ENCODE assay signal across 8 mouse cellular contexts in genomic region chr9:122571402-122572059, GRCm38 (mm10).
A peak's percentile ranks its signal among the peaks of the same experiment; 100 is the strongest.
DNase-seq lines count a peak whose midpoint lies in the region; ATAC-seq and TF ChIP-seq lines count a peak whose summit lies in the region.

No protein-coding gene starts in this region.

- under 1% methylated on average over 37 of the region's 37 CpGs for WGBS in lung, postnatal 0 days
- under 1% methylated on average over 37 of the region's 37 CpGs for WGBS in neural tube, embryonic 13.5 days

- peak overlapping the region; percentile 78 for H3K4me2 ChIP-seq in lung, postnatal 0 days (replicated peaks; ENCODE audit: low read depth, low read length)
- peak overlapping the region; percentile 71 for H3K4me2 ChIP-seq in neural tube, embryonic 13.5 days

- ATAC-seq in lung, postnatal 0 days: no peak
- ATAC-seq in neural tube, embryonic 13.5 days (ENCODE audit: low read depth): 0 out of 2 replicates have a peak, but pooled peaks have one; percentile 3

- TF ChIP-seq EP300 in lung, postnatal 0 days (IDR thresholded peaks at IDR 0.05): no peak

- no peak overlapping the region for H3K9ac ChIP-seq in lung, postnatal 0 days (replicated peaks; ENCODE audit: low read depth)
- H3K9ac ChIP-seq in neural tube, embryonic 13.5 days: peak overlapping the region; percentile 81

- TF ChIP-seq CTCF in lung, postnatal 0 days (IDR thresholded peaks at IDR 0.05): no peak

- H3K36me3 ChIP-seq in lung, postnatal 0 days (ENCODE audit: insufficient read depth, low read length): no peaks in the 10 kb centered on the region
- no peaks in the 10 kb centered on the region for H3K36me3 ChIP-seq in neural tube, embryonic 13.5 days

- DNase-seq in adrenal gland, postnatal 14 days: peak; percentile 9
- DNase-seq in adrenal gland, postnatal 36 days: no peak
- no peak for DNase-seq in lung, postnatal 0 days (ENCODE audit: low spot score)
- no peak for DNase-seq in lung, postnatal 14 days
- peak; percentile 37 to 50 for DNase-seq in layer of hippocampus, postnatal 10 days (ENCODE audit: low spot score in 2 of 2)
- no peak for DNase-seq in cerebellum, adult 9-11 months
- DNase-seq in cerebellum, adult 9-10 months: no peak

- H3K4me1 ChIP-seq in lung, postnatal 0 days (ENCODE audit: insufficient read depth, low read depth, low read length): peaks cover 11% of the 10 kb centered on the region
- peaks cover 51% of the 10 kb centered on the region for H3K4me1 ChIP-seq in neural tube, embryonic 13.5 days (replicated peaks)

- no peak overlapping the region for H3K27ac ChIP-seq in lung, postnatal 0 days (ENCODE audit: low read length)
- peak overlapping the region; percentile 86 for H3K27ac ChIP-seq in neural tube, embryonic 13.5 days (replicated peaks)

- H3K4me3 ChIP-seq in lung, postnatal 0 days (ENCODE audit: low read depth, low read length): peak overlapping the region; percentile 45
- peak overlapping the region; percentile 60 for H3K4me3 ChIP-seq in neural tube, embryonic 13.5 days

- H3K9me3 ChIP-seq in lung, postnatal 0 days (ENCODE audit: low read length): no peaks in the 10 kb centered on the region
- H3K9me3 ChIP-seq in neural tube, embryonic 13.5 days: no peaks in the 10 kb centered on the region

- peaks cover 60% of the 10 kb centered on the region for H3K27me3 ChIP-seq in lung, postnatal 0 days (replicated peaks; ENCODE audit: insufficient read depth, low read length)
- peaks cover 89% of the 10 kb centered on the region for H3K27me3 ChIP-seq in neural tube, embryonic 13.5 days

Comparison
In these comparisons a context has a peak if more than half of its experiments do, and no peak if none do; other contexts are left out.
1. DNase-seq: peak in adrenal gland, postnatal 14 days (single experiment) and layer of hippocampus, postnatal 10 days (2 of 2); none in adrenal gland, postnatal 36 days (0 of 2), lung, postnatal 0 days (single experiment), lung, postnatal 14 days (single experiment), cerebellum, adult 9-11 months (single experiment) and cerebellum, adult 9-10 months (single experiment).